Mouse (Mus musculus): ENCODE results near the gene Tmem39a.

DNA sequence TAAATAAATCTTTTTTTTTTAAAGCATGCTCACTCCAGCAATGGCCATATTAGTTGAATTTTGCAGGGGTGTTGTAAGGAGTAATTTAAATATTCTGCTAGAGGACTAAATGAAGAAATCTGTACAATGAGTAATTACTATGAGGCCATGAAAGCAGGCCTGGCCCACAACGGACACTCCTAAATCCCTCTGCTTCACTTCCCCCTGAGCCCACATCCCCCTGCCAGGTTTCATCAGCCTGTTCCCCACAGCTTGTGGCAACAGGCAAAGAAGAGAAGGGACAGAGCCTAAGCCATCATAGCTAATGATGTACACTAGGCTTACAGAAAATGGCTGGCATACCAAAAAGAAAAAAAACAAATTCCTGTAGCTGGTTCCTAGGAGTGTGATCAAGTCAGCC is 10.5 kb upstream of the Tmem39a start:
- TF ChIP-seq USF1 (IDR thresholded peaks at IDR 0.05; ENCODE audit: low read depth), result no peak
- no peak for TF ChIP-seq CEBPB (IDR thresholded peaks at IDR 0.05; ENCODE audit: insufficient read depth, poor library complexity, severe bottlenecking)
- TF ChIP-seq MYOG (IDR thresholded peaks at IDR 0.05; ENCODE audit: control insufficient read depth in 1 of 3, insufficient read depth in 1 of 3, insufficient read length in 2 of 3, low read depth in 2 of 3), result no peak
- no peak for TF ChIP-seq TCF12 (IDR thresholded peaks at IDR 0.05; ENCODE audit: insufficient read depth, poor library complexity, severe bottlenecking)
- no peak for TF ChIP-seq POLR2A (IDR thresholded peaks at IDR 0.05; ENCODE audit: insufficient read length, low read depth)
- TF ChIP-seq MAX (IDR thresholded peaks at IDR 0.05; ENCODE audit: low read depth), result no peak
- TF ChIP-seq REST (IDR thresholded peaks at IDR 0.05; ENCODE audit: insufficient read depth, insufficient read length), result no peak
- no peak for TF ChIP-seq POLR2AphosphoS2 (IDR thresholded peaks at IDR 0.05; ENCODE audit: insufficient read length, low read depth)

All from myocyte (in vitro differentiated cells).